Mouse (Mus musculus): ENCODE measurements around the gene Crcp.

Gene Crcp

GRCm38 (mm10) chr5:130097837-130098236 is 68.7 kb downstream of the Crcp start:
- DNase-seq = no peak

- no peak for DNase-seq
Measured at GRCm38 (mm10) chr5:130101724-130102123, 72.6 kb downstream of the Crcp start.

GRCm38 (mm10) chr5:130109348-130109747 is 80.3 kb downstream of the Crcp start:
- DNase-seq = no peak
